Mouse (Mus musculus) liver, adult 2 months (tissue): Measurements from ENCODE around the gene A630001G21Rik.

ENCODE experiments used
- CTCF ChIP-seq: fragments of 200-500 bp; IDR thresholded peaks from 2 replicates; pipeline ENCODE4 v1.5.1; 2011; ENCODE audit warnings: low read depth, low read length, control low read depth
- POLR2A ChIP-seq: fragments of 200-500 bp; IDR thresholded peaks from 2 replicates; pipeline ENCODE4 v1.6.1; 2011; ENCODE audit warnings: low read length, control low read depth; ENCODE audit not compliant: insufficient read depth; ENCODE audit errors: extremely low read depth

DNA sequence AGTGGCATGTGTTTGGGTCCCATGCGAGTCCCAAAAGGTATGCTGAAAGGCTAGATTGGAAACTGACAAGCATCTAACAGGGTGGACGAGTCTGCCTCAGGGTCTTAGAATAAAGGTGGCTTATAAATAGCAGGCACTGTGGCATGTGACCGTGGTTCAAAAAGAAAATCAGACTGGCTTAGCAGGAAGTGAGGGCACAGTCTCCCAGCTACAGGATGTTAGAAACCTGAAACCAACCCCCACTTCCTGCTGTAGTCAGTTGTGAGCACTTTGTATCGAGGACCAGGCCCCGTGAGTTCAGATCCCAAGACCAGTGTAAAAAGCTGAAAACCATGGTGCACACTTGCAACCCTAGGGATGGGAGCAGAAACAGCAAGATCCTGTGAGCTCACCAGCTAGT lies 91.1 kb downstream of the A630001G21Rik start:
- TF ChIP-seq POLR2A (no peak), CTCF (no peak)
